Mouse (Mus musculus) liver, embryonic 14.5 days (tissue): ENCODE measurements around the gene Col2a1. TPM values are rescaled to one million over a fixed set of nuclear protein-coding genes. Genes with fewer than 3 reads are reported as not detected.

ENCODE experiments used
- ATAC-seq: fragments of 200-750 bp; cut with Nextera tagmentation; 2 replicates; pipeline ENCODE4 v1.8.0; 2017; ENCODE audit warnings: moderate number of reproducible peaks, mild to moderate bottlenecking, moderate library complexity; ENCODE audit not compliant: insufficient read depth
- DNase-seq, 3 experiments: peaks; one replicate each; pipeline ENCODE4 v3.0.0-alpha.2; 2012 to 2013; ENCODE audit warnings: low read depth in 3 of 3, low spot score in 3 of 3
- H3K27ac ChIP-seq: fragments of 300-500 bp; sonication (generic); 2 replicates; pipeline ENCODE4 v1.5.1; 2014; ENCODE audit warnings: moderate library complexity, mild to moderate bottlenecking, control low read depth, inconsistent platforms
- H3K27me3 ChIP-seq: fragments of 300-500 bp; sonication (generic); 2 replicates; pipeline ENCODE4 v1.6.1; 2014; ENCODE audit warnings: mild to moderate bottlenecking, low read length, moderate library complexity; ENCODE audit not compliant: control insufficient read depth, insufficient read depth
- H3K36me3 ChIP-seq: fragments of 300-500 bp; sonication (generic); replicated peaks from 2 replicates; pipeline ENCODE4 v1.6.1; 2014; ENCODE audit warnings: low read depth; ENCODE audit not compliant: control insufficient read depth, insufficient read depth
- H3K4me1 ChIP-seq, 2 experiments: fragments of 200-500 bp in 1 of 2; fragments of 300-500 bp in 1 of 2; sonication (generic) in 1 of 2; replicated peaks; 2 replicates each; pipeline ENCODE4 v1.6.1; 2012 to 2014; ENCODE audit warnings: antibody characterized with exemption in 1 of 2, inconsistent platforms in 1 of 2, low read length in 1 of 2; ENCODE audit not compliant: control insufficient read depth in 2 of 2, insufficient read depth in 2 of 2
- H3K4me2 ChIP-seq: fragments of 300-500 bp; sonication (generic); 2 replicates; pipeline ENCODE4 v1.6.1; 2014; ENCODE audit warnings: low read depth, mild to moderate bottlenecking, control low read depth, moderate library complexity
- H3K4me3 ChIP-seq, 2 experiments: fragments of 200-500 bp in 1 of 2; fragments of 300-500 bp in 1 of 2; sonication (generic) in 1 of 2; 2 replicates each; pipeline ENCODE4 v1.5.1; 2012 to 2014; ENCODE audit warnings: low read depth in 2 of 2, low read length in 2 of 2, mild to moderate bottlenecking in 2 of 2, control low read depth in 1 of 2, inconsistent platforms in 1 of 2, moderate library complexity in 1 of 2; ENCODE audit not compliant: insufficient read depth in 1 of 2
- H3K9ac ChIP-seq: fragments of 300-500 bp; sonication (generic); replicated peaks from 2 replicates; pipeline ENCODE4 v1.6.1; 2014; ENCODE audit warnings: mild to moderate bottlenecking, control low read depth, moderate library complexity
- H3K9me3 ChIP-seq: fragments of 300-500 bp; sonication (generic); 2 replicates; pipeline ENCODE4 v1.6.1; 2016; ENCODE audit warnings: low read length, mixed read lengths; ENCODE audit not compliant: control insufficient read depth
- CTCF ChIP-seq: IDR thresholded peaks from 2 replicates; pipeline ENCODE4 v1.5.1; 2016; ENCODE audit warnings: antibody characterized with exemption, low read depth, control low read depth
- EP300 ChIP-seq: IDR thresholded peaks from 2 replicates; pipeline ENCODE4 v1.6.1; 2016; ENCODE audit warnings: antibody characterized with exemption, low read depth
- WGBS: fragments of 180-500 bp; shearing (Covaris S2); extraction: QIAGEN DNeasy Blood & Tissue Kit; methylation state at CpG from one replicate; pipeline ENCODE4 v1.1.7; 2014; ENCODE audit not compliant: insufficient replicate concordance; 5-methylcytosine and 5-hydroxymethylcytosine counted together
- polyA plus RNA-seq, 2 experiments: library from polyadenylated mRNA; depleted of rRNA in 1 of 2; stranded (reverse) in 1 of 2; unstranded in 1 of 2; fragments of >200 nt; fragmentation: Nextera tagmentation in 1 of 2; extraction: Ambion mirVana in 1 of 2; gene quantifications; 2 replicates each; pipeline versions ENCODE4 v1.2.1 to v1.2.3; 2012 to 2014

The Col2a1 gene
- polyA plus RNA-seq, 2 experiments: 0.04 to 0.56 TPM

DNA sequence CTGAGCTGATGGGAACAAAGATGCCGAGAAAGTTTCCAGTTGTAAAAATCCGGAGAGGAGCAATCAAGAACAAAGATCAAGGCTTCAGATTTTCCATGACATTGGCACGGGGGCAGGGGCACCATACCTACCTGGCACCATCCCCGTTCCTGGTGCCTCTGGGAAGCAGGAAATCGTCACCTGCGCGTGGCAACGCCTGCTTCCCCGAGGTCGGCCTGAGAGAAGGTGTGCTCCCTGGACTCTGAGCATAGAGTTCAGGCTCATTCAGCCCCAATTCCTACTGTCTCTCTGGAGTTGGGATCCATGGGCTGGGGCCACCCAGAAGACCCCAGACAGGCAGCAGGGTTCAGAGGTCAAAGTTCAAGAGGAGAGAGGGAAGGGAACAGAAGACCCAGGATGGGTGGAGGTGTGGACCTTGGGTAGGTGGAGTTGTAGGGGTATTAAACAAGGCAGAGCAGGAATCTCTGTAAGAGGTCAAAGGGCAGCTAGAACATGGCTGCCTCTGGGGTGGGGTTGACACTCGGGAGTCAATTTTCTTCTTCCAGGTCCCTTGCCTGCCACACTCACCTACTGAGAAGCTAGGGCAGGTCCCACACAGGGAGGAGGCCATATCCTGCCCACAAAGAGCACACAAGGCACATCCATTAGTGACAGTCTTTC, 58.7 kb downstream of the Col2a1 start:
- H3K9ac ChIP-seq: no peak overlapping the region
- H3K4me3 ChIP-seq: no peak overlapping the region
- no peaks in the 10 kb centered on the region for H3K27me3 ChIP-seq
- H3K27ac ChIP-seq: no peak overlapping the region
- H3K4me2 ChIP-seq: no peak overlapping the region
- H3K9me3 ChIP-seq: no peaks in the 10 kb centered on the region
- TF ChIP-seq EP300: no peak
- TF ChIP-seq CTCF: no peak
- no peaks in the 10 kb centered on the region for H3K36me3 ChIP-seq
- WGBS: 45% methylated on average over 11 of the region's 11 CpGs
- DNase-seq (no peak), ATAC-seq (no peak)
- H3K4me1 ChIP-seq: no peaks in the 10 kb centered on the region

DNA sequence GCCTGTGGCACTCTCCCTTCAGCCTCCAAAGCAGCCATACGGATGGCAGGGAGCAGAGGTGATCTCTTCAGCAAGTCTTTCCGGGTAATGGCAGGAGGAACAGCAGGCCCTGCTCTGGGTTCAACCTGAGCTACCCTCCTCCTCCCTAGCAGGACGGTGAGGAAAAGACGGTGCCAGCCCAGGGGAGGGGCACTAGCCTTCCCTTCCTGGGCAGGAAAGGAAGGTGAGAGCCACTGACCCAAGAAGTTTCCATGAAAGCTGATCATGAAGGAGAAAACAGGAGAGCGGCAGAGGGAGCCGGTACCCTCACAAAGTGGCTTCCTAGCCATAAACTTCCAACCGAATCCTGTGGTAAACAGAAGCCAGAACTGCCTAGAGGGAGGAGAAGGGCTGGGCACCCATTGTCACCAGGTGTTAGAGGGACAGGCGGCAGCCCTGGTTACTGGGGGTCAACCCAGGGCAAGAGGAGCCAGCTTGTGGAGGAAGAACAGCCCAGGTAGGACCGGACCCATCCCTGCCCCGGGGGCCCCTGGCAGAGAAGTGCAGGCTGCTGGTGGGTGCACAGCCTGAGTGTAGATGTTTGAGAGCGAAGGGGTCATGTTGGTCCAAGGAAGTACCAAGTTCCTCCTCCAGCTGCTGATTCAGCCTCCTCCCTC, 59.4 kb downstream of the Col2a1 start:
- TF ChIP-seq CTCF: no peak
- no peak for TF ChIP-seq EP300
- no peak overlapping the region for H3K4me3 ChIP-seq
- no peaks in the 10 kb centered on the region for H3K9me3 ChIP-seq
- no peaks in the 10 kb centered on the region for H3K27me3 ChIP-seq
- H3K9ac ChIP-seq: no peak overlapping the region
- WGBS: 57% methylated on average over 11 of the region's 11 CpGs
- no peaks in the 10 kb centered on the region for H3K36me3 ChIP-seq
- H3K4me2 ChIP-seq: no peak overlapping the region
- no peak for DNase-seq
- H3K27ac ChIP-seq: no peak overlapping the region
- no peaks in the 10 kb centered on the region for H3K4me1 ChIP-seq
- ATAC-seq: no peak

DNA sequence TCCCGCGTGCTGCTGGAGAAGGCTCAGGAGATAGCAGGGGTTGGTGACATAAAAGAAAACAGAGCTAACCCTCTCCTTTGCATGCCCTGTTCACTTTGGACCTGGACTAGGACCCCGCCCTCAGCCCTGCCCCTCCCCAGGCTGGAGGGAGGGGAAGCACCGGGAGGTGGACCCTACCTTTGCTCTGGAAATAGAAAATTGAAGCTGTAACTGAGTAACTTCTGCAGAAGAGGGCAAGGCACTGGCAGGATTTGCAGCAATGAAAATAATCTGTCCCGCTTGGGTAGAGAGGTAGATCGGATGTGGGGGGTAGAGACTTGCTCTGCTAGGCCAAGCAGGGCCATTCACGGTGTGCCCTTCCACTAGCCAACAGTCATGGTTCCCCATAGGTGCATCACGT, 61.1 kb downstream of the Col2a1 start:
- TF ChIP-seq CTCF (no peak), EP300 (no peak)
- H3K36me3 ChIP-seq: no peaks in the 10 kb centered on the region
- WGBS: 71% methylated on average over 8 of the region's 8 CpGs
- H3K27ac ChIP-seq: no peak overlapping the region
- H3K9ac ChIP-seq: no peak overlapping the region
- no peak overlapping the region for H3K4me3 ChIP-seq
- H3K4me2 ChIP-seq: no peak overlapping the region
- ATAC-seq (no peak), DNase-seq (no peak)
- no peaks in the 10 kb centered on the region for H3K27me3 ChIP-seq
- H3K9me3 ChIP-seq: no peaks in the 10 kb centered on the region
- no peaks in the 10 kb centered on the region for H3K4me1 ChIP-seq

DNA sequence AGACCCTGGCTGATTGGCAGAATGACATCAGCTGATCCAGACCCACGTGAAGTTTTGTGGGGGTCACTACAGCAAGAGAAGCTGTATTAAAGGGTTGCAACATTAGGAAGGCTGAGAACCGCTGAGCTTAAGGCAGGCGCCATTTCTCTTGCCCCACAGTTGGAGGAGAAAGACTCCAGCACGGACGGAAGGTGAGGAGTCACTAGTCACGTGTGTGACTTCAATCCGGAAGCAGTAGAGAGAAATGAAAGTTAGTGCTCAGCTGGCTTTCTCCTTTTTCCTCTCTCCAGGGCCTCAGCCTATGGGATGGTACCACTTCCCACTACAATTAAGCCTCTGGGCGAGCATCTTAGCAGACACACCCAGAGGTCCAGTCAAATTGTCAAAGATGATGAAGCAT, 62.0 kb downstream of the Col2a1 start:
- H3K4me3 ChIP-seq: no peak overlapping the region
- TF ChIP-seq EP300: no peak
- no peak for TF ChIP-seq CTCF
- no peak overlapping the region for H3K27ac ChIP-seq
- WGBS: 69% methylated on average over 8 of the region's 8 CpGs
- H3K4me2 ChIP-seq: no peak overlapping the region
- H3K36me3 ChIP-seq: no peaks in the 10 kb centered on the region
- no peaks in the 10 kb centered on the region for H3K9me3 ChIP-seq
- no peak for DNase-seq
- no peak overlapping the region for H3K9ac ChIP-seq
- H3K4me1 ChIP-seq: no peaks in the 10 kb centered on the region
- ATAC-seq: no peak
- H3K27me3 ChIP-seq: no peaks in the 10 kb centered on the region

DNA sequence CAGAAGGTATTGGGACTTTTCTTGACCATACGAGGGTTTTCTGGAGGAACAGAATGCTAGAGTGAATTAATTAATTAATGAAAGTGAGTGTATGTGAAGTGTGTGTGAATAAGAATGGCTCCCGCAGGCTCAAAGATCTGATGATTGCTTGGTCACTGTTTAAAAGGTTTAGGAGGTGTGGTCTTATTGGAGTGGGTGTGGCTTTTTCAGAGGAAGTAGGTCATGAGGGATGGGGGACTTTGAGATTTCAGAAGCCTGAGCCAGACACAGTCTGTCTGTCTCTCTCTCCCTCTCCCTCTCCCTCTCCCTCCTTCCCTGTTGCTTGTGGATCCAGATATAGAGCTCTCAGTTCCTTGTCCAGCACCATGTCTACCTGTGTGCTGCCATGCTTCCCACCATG, 63.2 kb downstream of the Col2a1 start:
- Histone ChIP-seq H3K36me3 (no peaks in the 10 kb centered on the region), H3K4me3 (no peak overlapping the region), H3K27ac (no peak overlapping the region), H3K4me2 (no peak overlapping the region), H3K9ac (no peak overlapping the region), H3K4me1 (no peaks in the 10 kb centered on the region), H3K27me3 (no peaks in the 10 kb centered on the region), H3K9me3 (no peaks in the 10 kb centered on the region)
- ATAC-seq: no peak
- 74% methylated on average over 2 of the region's 2 CpGs for WGBS
- DNase-seq: no peak
- TF ChIP-seq EP300 (no peak), CTCF (no peak)
